Mouse (Mus musculus) midbrain, embryonic 16.5 days (tissue): ENCODE measurements around the gene Pgm5. TPM values are rescaled to one million over a fixed set of nuclear protein-coding genes. Genes with fewer than 3 reads are reported as not detected.

Source experiments
- ATAC-seq: fragments of 200-750 bp; cut with Nextera tagmentation; 2 replicates; pipeline ENCODE4 v1.8.0; 2017; ENCODE audit warnings: moderate TSS enrichment
- H3K27ac ChIP-seq: fragments of 300-500 bp; sonication (generic); 2 replicates; pipeline ENCODE4 v1.5.1; 2014; ENCODE audit warnings: mild to moderate bottlenecking, low read length, mixed read lengths
- H3K27me3 ChIP-seq: fragments of 300-500 bp; sonication (generic); 2 replicates; pipeline ENCODE4 v1.6.1; 2014; ENCODE audit warnings: low read depth, low read length, mixed read lengths; ENCODE audit not compliant: control insufficient read depth, insufficient read depth
- H3K36me3 ChIP-seq: fragments of 300-500 bp; sonication (generic); 2 replicates; pipeline ENCODE4 v1.6.1; 2014; ENCODE audit warnings: mild to moderate bottlenecking, low read length, moderate library complexity, mixed read lengths; ENCODE audit not compliant: control insufficient read depth, insufficient read depth
- H3K4me1 ChIP-seq: fragments of 300-500 bp; sonication (generic); 2 replicates; pipeline ENCODE4 v1.6.1; 2014; ENCODE audit warnings: mild to moderate bottlenecking, low read length, mixed read lengths; ENCODE audit not compliant: control insufficient read depth, insufficient read depth
- H3K4me2 ChIP-seq: fragments of 300-500 bp; sonication (generic); 2 replicates; pipeline ENCODE4 v1.6.1; 2014; ENCODE audit warnings: mild to moderate bottlenecking, low read length, mixed read lengths
- H3K4me3 ChIP-seq: fragments of 300-500 bp; sonication (generic); 2 replicates; pipeline ENCODE4 v1.5.1; 2014; ENCODE audit warnings: low read depth, mild to moderate bottlenecking, low read length, moderate library complexity, mixed read lengths
- H3K9ac ChIP-seq: fragments of 300-500 bp; sonication (generic); 2 replicates; pipeline ENCODE4 v1.6.1; 2014; ENCODE audit warnings: low read depth, low read length, mixed read lengths
- H3K9me3 ChIP-seq: fragments of 300-500 bp; sonication (generic); replicated peaks from 2 replicates; pipeline ENCODE4 v1.6.1; 2014; ENCODE audit warnings: mild to moderate bottlenecking, low read length, mixed read lengths; ENCODE audit not compliant: control insufficient read depth, poor library complexity, severe bottlenecking
- WGBS: fragments of 180-500 bp; shearing (Covaris S2); extraction: QIAGEN DNeasy Blood & Tissue Kit; methylation state at CpG from one replicate; pipeline ENCODE4 v1.1.7; 2014; 5-methylcytosine and 5-hydroxymethylcytosine counted together
- polyA plus RNA-seq: library from polyadenylated mRNA; unstranded; fragments of >200 nt; fragmentation: Nextera tagmentation; extraction: Ambion mirVana; gene quantifications from 2 replicates; pipeline ENCODE4 v1.2.1, GENCODE M21; 2015

Pgm5 gene
- polyA plus RNA-seq, 1 experiment from 2014 or later, result 0.83 TPM

DNA sequence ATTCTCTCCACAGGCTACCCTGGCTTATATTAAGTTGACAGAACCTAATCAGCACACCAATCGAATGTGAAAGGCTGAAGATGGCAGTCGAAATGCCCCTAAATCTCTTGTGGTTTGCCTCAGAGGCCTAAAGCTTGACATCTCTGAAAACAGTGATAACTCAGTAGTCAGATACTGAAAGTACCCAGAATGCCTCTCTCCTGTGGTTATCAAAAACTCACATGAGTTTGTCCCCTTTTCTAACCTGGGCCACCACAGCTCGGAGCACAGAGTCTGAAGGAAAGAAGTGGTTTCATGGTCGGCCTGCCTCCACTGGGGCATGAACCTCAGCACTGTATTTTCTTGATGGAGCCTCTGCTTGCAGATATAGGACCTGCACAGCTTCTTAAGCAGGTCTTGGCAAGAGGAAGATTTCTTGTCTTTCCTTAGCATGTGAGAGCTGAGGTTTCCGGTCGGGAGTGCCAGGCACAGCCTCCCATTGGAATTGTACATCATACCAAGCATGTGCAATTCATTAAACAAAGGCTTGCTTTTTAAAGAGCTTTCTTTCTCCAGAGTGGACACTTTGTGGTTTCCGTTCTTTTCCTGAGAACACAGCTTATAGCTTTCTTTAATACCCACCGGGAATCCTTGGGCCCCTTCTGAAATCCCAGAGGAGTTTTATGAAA is 215.4 kb downstream of the Pgm5 start:
- Histone ChIP-seq H3K4me3 (no peak overlapping the region), H3K4me2 (no peak overlapping the region), H3K4me1 (peaks cover 2% of the 10 kb centered on the region), H3K36me3 (no peaks in the 10 kb centered on the region), H3K27me3 (no peaks in the 10 kb centered on the region), H3K9me3 (no peaks in the 10 kb centered on the region), H3K27ac (no peak overlapping the region), H3K9ac (no peak overlapping the region)
- no peak for ATAC-seq
- whole genome bisulfite sequencing, result 80% methylated on average over 8 of the region's 8 CpGs

DNA sequence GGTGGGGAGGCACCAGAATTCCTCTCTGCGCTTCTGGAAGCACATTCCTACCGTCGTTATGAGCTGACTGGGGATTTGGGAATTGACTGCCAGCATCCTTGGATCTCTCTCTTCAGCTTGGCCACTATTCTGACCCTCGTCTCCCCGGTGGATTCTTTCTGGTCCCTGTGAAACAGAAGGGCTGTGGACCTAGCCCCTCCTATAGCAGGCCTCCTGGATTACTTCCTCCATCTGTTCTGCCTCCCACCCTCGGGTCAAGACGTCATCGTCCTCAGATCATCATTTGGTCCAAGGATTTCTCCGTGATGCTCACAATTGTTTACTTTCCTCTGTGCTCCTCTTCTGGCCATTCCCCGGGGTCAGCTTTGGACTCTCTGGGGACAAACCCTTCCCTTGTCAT is 216.7 kb downstream of the Pgm5 start:
- Histone ChIP-seq H3K27ac (no peak overlapping the region), H3K4me2 (no peak overlapping the region), H3K9me3 (no peaks in the 10 kb centered on the region), H3K27me3 (no peaks in the 10 kb centered on the region), H3K4me3 (no peak overlapping the region), H3K9ac (no peak overlapping the region), H3K36me3 (no peaks in the 10 kb centered on the region), H3K4me1 (no peaks in the 10 kb centered on the region)
- WGBS, result 74% methylated on average over 10 of the region's 10 CpGs
- ATAC-seq, result no peak

GRCm38 (mm10) chr19:24640982-24641381 is 220.7 kb downstream of the Pgm5 start:
- no peak overlapping the region for H3K4me3 ChIP-seq
- H3K9me3 ChIP-seq, result no peaks in the 10 kb centered on the region
- H3K9ac ChIP-seq, result no peak overlapping the region
- 83% methylated on average over 6 of the region's 6 CpGs for WGBS
- ATAC-seq, result no peak
- no peak overlapping the region for H3K27ac ChIP-seq
- H3K4me1 ChIP-seq, result no peaks in the 10 kb centered on the region
- H3K4me2 ChIP-seq, result no peak overlapping the region
- H3K27me3 ChIP-seq, result no peaks in the 10 kb centered on the region
- no peaks in the 10 kb centered on the region for H3K36me3 ChIP-seq

- Histone ChIP-seq H3K9ac (no peak overlapping the region), H3K4me3 (no peak overlapping the region), H3K36me3 (no peaks in the 10 kb centered on the region), H3K27me3 (no peaks in the 10 kb centered on the region), H3K4me1 (no peaks in the 10 kb centered on the region), H3K4me2 (no peak overlapping the region), H3K9me3 (no peaks in the 10 kb centered on the region), H3K27ac (no peak overlapping the region)
- WGBS, result 94% methylated on average over 6 of the region's 6 CpGs
- ATAC-seq, result no peak
Observed at GRCm38 (mm10) chr19:24637988-24638387, 223.7 kb downstream of the Pgm5 start.

DNA sequence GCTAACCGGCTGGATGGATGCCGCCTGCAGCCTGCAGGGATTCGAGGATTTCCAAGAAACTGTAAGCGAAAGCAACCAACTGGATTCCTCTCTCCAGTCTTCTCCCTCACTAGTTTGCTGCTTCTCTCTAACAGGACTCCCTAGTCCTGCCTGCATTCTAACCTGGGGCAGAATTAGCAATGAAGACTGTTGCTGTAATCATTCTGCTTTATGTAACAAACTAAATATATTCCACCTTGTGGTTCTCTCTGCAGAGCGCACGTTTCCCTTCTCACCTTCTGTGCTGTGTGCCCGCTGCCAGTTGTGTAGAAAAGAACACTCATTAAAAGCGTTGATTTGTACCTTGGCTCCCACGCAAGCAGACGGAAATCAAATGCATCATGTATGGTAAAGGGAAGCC is 225.0 kb downstream of the Pgm5 start:
- Histone ChIP-seq H3K4me3 (no peak overlapping the region), H3K4me1 (no peaks in the 10 kb centered on the region), H3K9me3 (no peaks in the 10 kb centered on the region), H3K9ac (no peak overlapping the region), H3K36me3 (no peaks in the 10 kb centered on the region), H3K4me2 (no peak overlapping the region), H3K27me3 (no peaks in the 10 kb centered on the region), H3K27ac (no peak overlapping the region)
- 88% methylated on average over 10 of the region's 10 CpGs for WGBS
- no peak for ATAC-seq

- 10% methylated on average over 7 of the region's 7 CpGs for WGBS
- no peaks in the 10 kb centered on the region for H3K27me3 ChIP-seq
- H3K4me3 ChIP-seq, result no peak overlapping the region
- ATAC-seq, result no peak
- no peaks in the 10 kb centered on the region for H3K36me3 ChIP-seq
- no peaks in the 10 kb centered on the region for H3K9me3 ChIP-seq
- no peak overlapping the region for H3K4me2 ChIP-seq
- no peak overlapping the region for H3K27ac ChIP-seq
- no peaks in the 10 kb centered on the region for H3K4me1 ChIP-seq
- H3K9ac ChIP-seq, result no peak overlapping the region
Observed at GRCm38 (mm10) chr19:24634602-24635001, 227.1 kb downstream of the Pgm5 start.

Other genes starting within 250 kb of the Pgm5 start
- gene Tmem252, start 187.8 kb downstream of the Pgm5 start, polyA plus RNA-seq, result 1.3 and 1.4 TPM in 2 replicates
- gene Gm10053, start 13.8 kb upstream of the Pgm5 start, polyA plus RNA-seq, result 243 and 260 TPM in 2 replicates
- 0.15 and 0.21 TPM in 2 replicates for gene Foxd4, start 39.3 kb upstream of the Pgm5 start, polyA plus RNA-seq
- 12.4 and 14.2 TPM in 2 replicates for gene Cbwd1, start 99.8 kb upstream of the Pgm5 start, polyA plus RNA-seq
- gene Dock8, start 137.7 kb upstream of the Pgm5 start, polyA plus RNA-seq, result 0.15 and 0.34 TPM in 2 replicates